Mouse (Mus musculus): ENCODE measurements at regions not wholly inside any gene's neighbourhood (a gene's known extent, or its start where the extent isn't known, plus 50 kb on each side); places are given as distances from the start of the nearest gene placed in this dataset.

DNA sequence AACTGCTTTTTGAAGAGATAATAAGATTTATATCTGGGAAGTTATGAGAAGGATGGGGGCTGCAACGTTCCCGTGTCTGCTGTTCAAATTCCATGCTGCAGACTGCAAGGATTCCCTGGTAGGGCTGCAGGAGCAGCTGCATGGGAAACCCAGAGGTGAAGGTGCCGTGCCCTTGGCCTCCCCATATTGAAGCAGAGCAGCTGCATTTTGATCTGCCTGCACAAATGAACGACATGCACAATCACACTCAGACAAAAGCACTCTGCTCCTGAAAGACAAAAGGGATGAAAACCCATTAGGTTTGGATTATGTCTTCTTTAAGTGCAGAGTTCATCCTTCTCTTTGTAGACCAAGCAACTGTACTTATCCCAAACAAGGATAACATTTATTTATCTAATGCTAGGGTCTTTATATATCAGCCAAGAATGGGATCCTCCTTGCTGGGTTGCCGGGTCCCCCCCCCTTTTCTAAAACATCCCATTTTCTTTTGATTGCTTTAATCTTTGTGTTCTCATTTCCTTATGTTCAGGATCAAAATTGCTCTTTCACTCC lies 122.3 kb upstream of the Kcnh8 start:
- TF ChIP-seq EP300 (IDR thresholded peaks at IDR 0.05; ENCODE audit: low read depth) (no peak), CTCF (IDR thresholded peaks at IDR 0.05; ENCODE audit: low read depth) (no peak)

Measured in heart, postnatal 0 days (tissue).